Mouse (Mus musculus): ENCODE measurements around the gene Gm14308.
"Not testable (repeated sequence)": the region's sequence is repeated elsewhere in the genome, so short reads cannot be mapped to it uniquely, and the experiment has no call there.

Gm14308 gene

GRCm38 (mm10) chr2:176636244-176636643 is at the start of gene Gm14308:
Gene Gm14308, minus strand, starts transcription at chr2:176636344.
- DNase-seq (ENCODE audit: low spot score) = not testable (repeated sequence)

GRCm38 (mm10) chr2:176670222-176670621 is 34.1 kb upstream of the Gm14308 start, which contains the start of gene Zfp973:
Gene Zfp973, plus strand, starts transcription at chr2:176670522.
- not testable (repeated sequence) for DNase-seq (ENCODE audit: low spot score)
